Mouse (Mus musculus) adrenal gland, adult 8-10 months (tissue): ENCODE measurements around the gene Gmps. TPM values are rescaled to one million over a fixed set of nuclear protein-coding genes. Genes with fewer than 3 reads are reported as not detected.

Experiments
- DNase-seq: peaks from one replicate; pipeline ENCODE4 v3.0.0; 2022
- total RNA-seq, 4 experiments: library from RNA; stranded (reverse); gene quantifications; 2 replicates each; pipeline ENCODE4 v1.2.4; 2022

Gmps gene
- 10 to 100 TPM; 24.3 to 28.1 (median 26.4) TPM for total RNA-seq

- peak; percentile 92 for DNase-seq
Observed at GRCm38 (mm10) chr3:63975955-63976908, at the start of gene Gmps. TSS of gene Gmps (plus strand) at chr3:63976106.

GRCm38 (mm10) chr3:63928878-63929859, 46.7 kb upstream of the Gmps start, which contains the start of gene E130311K13Rik:
TSS of gene E130311K13Rik (minus strand) at chr3:63929472.
- DNase-seq: peak; percentile 86

- no peak for DNase-seq
Observed at GRCm38 (mm10) chr3:63938928-63939327, 37.0 kb upstream of the Gmps start.

GRCm38 (mm10) chr3:63941204-63941850, 34.6 kb upstream of the Gmps start:
- DNase-seq: no peak

GRCm38 (mm10) chr3:63949837-63950236, 26.1 kb upstream of the Gmps start:
- no peak for DNase-seq

GRCm38 (mm10) chr3:63963421-63964099, 12.3 kb upstream of the Gmps start:
- no peak for DNase-seq

- DNase-seq: peak; percentile 99
Observed at GRCm38 (mm10) chr3:63964100-63964921, 11.6 kb upstream of the Gmps start, which contains the start of gene Slc33a1. TSS of gene Slc33a1 (minus strand) at chr3:63964768.

GRCm38 (mm10) chr3:63964922-63965249, 11.0 kb upstream of the Gmps start:
- no peak for DNase-seq

GRCm38 (mm10) chr3:63965929-63966328, 10.0 kb upstream of the Gmps start:
- DNase-seq: no peak

- DNase-seq: no peak
Observed at GRCm38 (mm10) chr3:63977895-63978294, 2.0 kb downstream of the Gmps start.

- no peak for DNase-seq
Observed at GRCm38 (mm10) chr3:63986656-63987055, 10.8 kb downstream of the Gmps start.

GRCm38 (mm10) chr3:63988722-63989440, 13.0 kb downstream of the Gmps start:
- no peak for DNase-seq

- DNase-seq: no peak
Observed at GRCm38 (mm10) chr3:64021436-64021835, 45.5 kb downstream of the Gmps start.

GRCm38 (mm10) chr3:64021867-64022266, 46.0 kb downstream of the Gmps start:
- no peak for DNase-seq

- DNase-seq: no peak
Observed at GRCm38 (mm10) chr3:64029846-64030245, 53.9 kb downstream of the Gmps start.

GRCm38 (mm10) chr3:64038136-64038841, 62.4 kb downstream of the Gmps start:
- no peak for DNase-seq

- DNase-seq: peak; percentile 73
Observed at GRCm38 (mm10) chr3:64039818-64040784, 64.2 kb downstream of the Gmps start.
